Mouse (Mus musculus): ENCODE measurements around the gene Hnrnpk. TPM values are rescaled to one million over a fixed set of nuclear protein-coding genes. Genes with fewer than 3 reads are reported as not detected.
"Not testable (repeated sequence)": the region's sequence is repeated elsewhere in the genome, so short reads cannot be mapped to it uniquely, and the experiment has no call there.

Gene Hnrnpk
- polyA plus RNA-seq, 1 experiment from 2014 or later = 1,515 TPM

GRCm38 (mm10) chr13:58384779-58385546 is 18.2 kb downstream of the Hnrnpk start, which contains the start of gene 2210016F16Rik:
Gene 2210016F16Rik, minus strand, starts transcription at chr13:58385225.
- peak within 1 kb of the TSS; percentile 95 for H3K4me2 ChIP-seq
- peak within 1 kb of the TSS; percentile 70 for H3K27ac ChIP-seq (ENCODE audit: low read depth, low read length)
- peak; percentile 77 for DNase-seq (ENCODE audit: low spot score)
- peak within 1 kb of the TSS; percentile 93 for H3K9ac ChIP-seq (ENCODE audit: low read depth, low read length)
- peaks cover 16% of the 10 kb centered on the region for H3K9me3 ChIP-seq (ENCODE audit: control insufficient read depth, low read length)
- peaks cover 30% of the 10 kb centered on the region for H3K36me3 ChIP-seq (ENCODE audit: control insufficient read depth, insufficient read depth, low read length)
- 2% methylated on average over 80 of the region's 80 CpGs for WGBS
- peak within 1 kb of the TSS; percentile 82 for H3K4me3 ChIP-seq (ENCODE audit: low read depth, low read length)
- peaks cover 7% of the 10 kb centered on the region for H3K4me1 ChIP-seq (replicated peaks; ENCODE audit: control insufficient read depth, insufficient read depth, low read length)
- ATAC-seq (replicated peaks; ENCODE audit: low FRiP score) = peak; percentile 77
- no peaks in the 10 kb centered on the region for H3K27me3 ChIP-seq (replicated peaks; ENCODE audit: control insufficient read depth, insufficient read depth, low read length)

- no peaks in the 10 kb centered on the region for H3K27me3 ChIP-seq (replicated peaks; ENCODE audit: control insufficient read depth, insufficient read depth, low read length)
- peak overlapping the region; percentile 95 for H3K4me2 ChIP-seq
- peaks cover 7% of the 10 kb centered on the region for H3K4me1 ChIP-seq (replicated peaks; ENCODE audit: control insufficient read depth, insufficient read depth, low read length)
- 48% methylated on average over 11 of the region's 11 CpGs for WGBS
- H3K9ac ChIP-seq (ENCODE audit: low read depth, low read length) = peak overlapping the region; percentile 93
- H3K27ac ChIP-seq (ENCODE audit: low read depth, low read length) = peak overlapping the region; percentile 70
- ATAC-seq (replicated peaks; ENCODE audit: low FRiP score) = no peak
- H3K36me3 ChIP-seq (ENCODE audit: control insufficient read depth, insufficient read depth, low read length) = peaks cover 33% of the 10 kb centered on the region
- no peak for DNase-seq (ENCODE audit: low spot score)
- peaks cover 16% of the 10 kb centered on the region for H3K9me3 ChIP-seq (ENCODE audit: control insufficient read depth, low read length)
- peak overlapping the region; percentile 82 for H3K4me3 ChIP-seq (ENCODE audit: low read depth, low read length)
Observed at GRCm38 (mm10) chr13:58384371-58384770, 18.8 kb downstream of the Hnrnpk start.

GRCm38 (mm10) chr13:58373153-58373470 is 30.0 kb downstream of the Hnrnpk start:
- no peak for DNase-seq (ENCODE audit: low spot score)
- Histone ChIP-seq H3K9ac (ENCODE audit: low read depth, low read length) (no peak overlapping the region), H3K4me1 (replicated peaks; ENCODE audit: control insufficient read depth, insufficient read depth, low read length) (no peaks in the 10 kb centered on the region), H3K9me3 (ENCODE audit: control insufficient read depth, low read length) (peaks cover 4% of the 10 kb centered on the region; the same call in 1 of the 2 replicates), H3K4me3 (ENCODE audit: low read depth, low read length) (no peak overlapping the region), H3K27me3 (replicated peaks; ENCODE audit: control insufficient read depth, insufficient read depth, low read length) (no peaks in the 10 kb centered on the region), H3K36me3 (ENCODE audit: control insufficient read depth, insufficient read depth, low read length) (no peaks in the 10 kb centered on the region), H3K4me2 (no peak overlapping the region), H3K27ac (ENCODE audit: low read depth, low read length) (no peak overlapping the region)
- ATAC-seq (replicated peaks; ENCODE audit: low FRiP score) = no peak
- WGBS = 77% methylated on average over 2 of the region's 2 CpGs

GRCm38 (mm10) chr13:58372278-58373152 is 30.6 kb downstream of the Hnrnpk start:
- H3K27ac ChIP-seq (ENCODE audit: low read depth, low read length) = no peak overlapping the region

GRCm38 (mm10) chr13:58368835-58369234 is 34.3 kb downstream of the Hnrnpk start:
- no peak for ATAC-seq (replicated peaks; ENCODE audit: low FRiP score)
- Histone ChIP-seq H3K27me3 (replicated peaks; ENCODE audit: control insufficient read depth, insufficient read depth, low read length) (no peaks in the 10 kb centered on the region), H3K9me3 (ENCODE audit: control insufficient read depth, low read length) (no peaks in the 10 kb centered on the region), H3K4me3 (ENCODE audit: low read depth, low read length) (no peak overlapping the region), H3K9ac (ENCODE audit: low read depth, low read length) (no peak overlapping the region), H3K36me3 (ENCODE audit: control insufficient read depth, insufficient read depth, low read length) (no peaks in the 10 kb centered on the region), H3K4me1 (replicated peaks; ENCODE audit: control insufficient read depth, insufficient read depth, low read length) (0 out of 2 replicates have a peak, but pooled peaks cover 2% of the 10 kb centered on the region), H3K4me2 (no peak overlapping the region), H3K27ac (ENCODE audit: low read depth, low read length) (no peak overlapping the region)
- 70% methylated on average over 4 of the region's 4 CpGs for WGBS
- no peak for DNase-seq (ENCODE audit: low spot score)

More at GRCm38 (mm10) chr13:58372278-58373152, 30.6 kb downstream of the Hnrnpk start:
- ATAC-seq (replicated peaks; ENCODE audit: low FRiP score) (no peak), DNase-seq (ENCODE audit: low spot score) (peak; percentile 22)
- H3K36me3 ChIP-seq (ENCODE audit: control insufficient read depth, insufficient read depth, low read length) = no peaks in the 10 kb centered on the region
- no peaks in the 10 kb centered on the region for H3K27me3 ChIP-seq (replicated peaks; ENCODE audit: control insufficient read depth, insufficient read depth, low read length)
- H3K9me3 ChIP-seq (ENCODE audit: control insufficient read depth, low read length) = peaks cover 4% of the 10 kb centered on the region; the same call in 1 of the 2 replicates
- H3K4me1 ChIP-seq (replicated peaks; ENCODE audit: control insufficient read depth, insufficient read depth, low read length) = no peaks in the 10 kb centered on the region
- H3K9ac ChIP-seq (ENCODE audit: low read depth, low read length) = no peak overlapping the region
- H3K4me2 ChIP-seq = no peak overlapping the region
- H3K4me3 ChIP-seq (ENCODE audit: low read depth, low read length) = no peak overlapping the region
- 69% methylated on average over 5 of the region's 5 CpGs for WGBS

GRCm38 (mm10) chr13:58367641-58368040 is 35.5 kb downstream of the Hnrnpk start:
- H3K9me3 ChIP-seq (ENCODE audit: control insufficient read depth, low read length) = no peaks in the 10 kb centered on the region
- DNase-seq (ENCODE audit: low spot score) = no peak
- H3K27ac ChIP-seq (ENCODE audit: low read depth, low read length) = no peak overlapping the region
- H3K4me2 ChIP-seq = no peak overlapping the region
- H3K9ac ChIP-seq (ENCODE audit: low read depth, low read length) = no peak overlapping the region
- no peaks in the 10 kb centered on the region for H3K27me3 ChIP-seq (replicated peaks; ENCODE audit: control insufficient read depth, insufficient read depth, low read length)
- H3K36me3 ChIP-seq (ENCODE audit: control insufficient read depth, insufficient read depth, low read length) = no peaks in the 10 kb centered on the region
- 0 out of 2 replicates have a peak, but pooled peaks cover 2% of the 10 kb centered on the region for H3K4me1 ChIP-seq (replicated peaks; ENCODE audit: control insufficient read depth, insufficient read depth, low read length)
- 63% methylated on average over 1 of the region's 1 CpGs for WGBS
- no peak for ATAC-seq (replicated peaks; ENCODE audit: low FRiP score)
- no peak overlapping the region for H3K4me3 ChIP-seq (ENCODE audit: low read depth, low read length)

- no peak overlapping the region for H3K4me3 ChIP-seq (ENCODE audit: low read depth, low read length)
- H3K36me3 ChIP-seq (ENCODE audit: control insufficient read depth, insufficient read depth, low read length) = no peaks in the 10 kb centered on the region
- H3K4me2 ChIP-seq = no peak overlapping the region
- DNase-seq (ENCODE audit: low spot score) = peak; percentile 3
- H3K27me3 ChIP-seq (replicated peaks; ENCODE audit: control insufficient read depth, insufficient read depth, low read length) = no peaks in the 10 kb centered on the region
- H3K9ac ChIP-seq (ENCODE audit: low read depth, low read length) = no peak overlapping the region
- no peak for ATAC-seq (replicated peaks; ENCODE audit: low FRiP score)
- 0 out of 2 replicates have a peak, but pooled peaks cover 2% of the 10 kb centered on the region for H3K4me1 ChIP-seq (replicated peaks; ENCODE audit: control insufficient read depth, insufficient read depth, low read length)
- 83% methylated on average over 3 of the region's 3 CpGs for WGBS
- no peak overlapping the region for H3K27ac ChIP-seq (ENCODE audit: low read depth, low read length)
- 0 out of 2 replicates have a peak, but pooled peaks cover 2% of the 10 kb centered on the region for H3K9me3 ChIP-seq (ENCODE audit: control insufficient read depth, low read length)
Observed at GRCm38 (mm10) chr13:58366373-58366772, 36.8 kb downstream of the Hnrnpk start.

- H3K4me1 ChIP-seq (replicated peaks; ENCODE audit: control insufficient read depth, insufficient read depth, low read length); H3K4me3 ChIP-seq (ENCODE audit: low read depth, low read length); H3K36me3 ChIP-seq (ENCODE audit: control insufficient read depth, insufficient read depth, low read length); H3K4me2 ChIP-seq; ATAC-seq (replicated peaks; ENCODE audit: low FRiP score); H3K27me3 ChIP-seq (replicated peaks; ENCODE audit: control insufficient read depth, insufficient read depth, low read length); DNase-seq (ENCODE audit: low spot score); H3K9ac ChIP-seq (ENCODE audit: low read depth, low read length); H3K27ac ChIP-seq (ENCODE audit: low read depth, low read length); H3K9me3 ChIP-seq (ENCODE audit: control insufficient read depth, low read length): not testable (repeated sequence)
- WGBS = 77% methylated on average over 8 of the region's 8 CpGs
Observed at GRCm38 (mm10) chr13:58365179-58365578, 38.0 kb downstream of the Hnrnpk start.

Measured in liver, embryonic 11.5 days (tissue).